Mouse (Mus musculus) hindbrain, embryonic 16.5 days (tissue): ENCODE measurements around the gene Map1s. TPM values are rescaled to one million over a fixed set of nuclear protein-coding genes. Genes with fewer than 3 reads are reported as not detected.

ENCODE experiments used
- ATAC-seq: fragments of 200-750 bp; cut with Nextera tagmentation; 2 replicates; pipeline ENCODE4 v1.8.0; 2017; ENCODE audit warnings: moderate TSS enrichment, moderate library complexity
- H3K27ac ChIP-seq: fragments of 300-500 bp; sonication (generic); 2 replicates; pipeline ENCODE4 v1.5.1; 2014; ENCODE audit warnings: low read depth, mild to moderate bottlenecking, control low read depth, low read length, moderate library complexity
- H3K27me3 ChIP-seq: fragments of 300-500 bp; sonication (generic); replicated peaks from 2 replicates; pipeline ENCODE4 v1.6.1; 2014; ENCODE audit warnings: low read length; ENCODE audit not compliant: control insufficient read depth, insufficient read depth
- H3K36me3 ChIP-seq: fragments of 300-500 bp; sonication (generic); 2 replicates; pipeline ENCODE4 v1.6.1; 2014; ENCODE audit warnings: mild to moderate bottlenecking, low read length, moderate library complexity, mixed read lengths; ENCODE audit not compliant: control insufficient read depth, insufficient read depth
- H3K4me1 ChIP-seq: fragments of 300-500 bp; sonication (generic); 2 replicates; pipeline ENCODE4 v1.6.1; 2014; ENCODE audit warnings: low read depth, low read length; ENCODE audit not compliant: control insufficient read depth, insufficient read depth
- H3K4me2 ChIP-seq: fragments of 300-500 bp; sonication (generic); 2 replicates; pipeline ENCODE4 v1.6.1; 2014; ENCODE audit warnings: mild to moderate bottlenecking, low read length, control low read depth, moderate library complexity
- H3K4me3 ChIP-seq: fragments of 300-500 bp; sonication (generic); 2 replicates; pipeline ENCODE4 v1.5.1; 2014; ENCODE audit warnings: mild to moderate bottlenecking, low read length, control low read depth, moderate library complexity
- H3K9ac ChIP-seq: fragments of 300-500 bp; sonication (generic); 2 replicates; pipeline ENCODE4 v1.6.1; 2014; ENCODE audit warnings: low read depth, mild to moderate bottlenecking, control low read depth, low read length, moderate library complexity
- H3K9me3 ChIP-seq: fragments of 300-500 bp; sonication (generic); 2 replicates; pipeline ENCODE4 v1.6.1; 2014; ENCODE audit warnings: mild to moderate bottlenecking, low read length, moderate library complexity; ENCODE audit not compliant: control insufficient read depth
- WGBS: fragments of 180-500 bp; shearing (Covaris S2); extraction: QIAGEN DNeasy Blood & Tissue Kit; methylation state at CpG from one replicate; pipeline ENCODE4 v1.1.7; 2014; 5-methylcytosine and 5-hydroxymethylcytosine counted together
- polyA plus RNA-seq: library from polyadenylated mRNA; unstranded; fragments of >200 nt; fragmentation: Nextera tagmentation; extraction: Ambion mirVana; gene quantifications from 2 replicates; pipeline ENCODE4 v1.2.1, GENCODE M21; 2015

Map1s gene
- polyA plus RNA-seq, 1 experiment from 2014 or later, result 57.8 TPM

DNA sequence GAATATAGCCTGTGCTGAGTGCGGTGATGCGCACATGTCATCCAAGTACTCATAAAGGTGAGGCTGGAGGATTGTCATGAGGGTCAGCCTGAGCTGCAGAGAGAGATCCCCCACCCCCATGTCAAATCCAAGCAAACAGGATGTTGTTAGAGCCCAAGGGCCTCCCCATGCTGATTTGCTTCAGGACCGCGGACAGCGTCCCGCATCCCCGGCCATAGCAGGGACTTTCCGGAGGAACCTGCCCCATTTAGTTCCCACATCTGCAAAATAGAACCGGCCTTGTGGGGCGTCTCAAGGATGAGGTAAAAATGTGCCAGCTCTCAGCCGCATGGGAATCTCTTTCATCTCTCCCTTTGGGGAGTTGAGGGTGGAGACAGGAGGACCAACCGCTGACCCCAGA, 20.1 kb upstream of the Map1s start:
- Histone ChIP-seq H3K4me1 (no peaks in the 10 kb centered on the region; the same call in 1 of the 2 replicates), H3K27ac (no peak overlapping the region), H3K36me3 (no peaks in the 10 kb centered on the region), H3K9me3 (no peaks in the 10 kb centered on the region), H3K4me2 (no peak overlapping the region), H3K4me3 (no peak overlapping the region), H3K9ac (no peak overlapping the region), H3K27me3 (peaks cover 4% of the 10 kb centered on the region)
- WGBS, result 17% methylated on average over 12 of the region's 12 CpGs
- no peak for ATAC-seq

- H3K36me3 ChIP-seq, result no peaks in the 10 kb centered on the region; the same call in 1 of the 2 replicates
- 5% methylated on average over 15 of the region's 18 CpGs for WGBS
- H3K27me3 ChIP-seq, result peaks cover 24% of the 10 kb centered on the region
- H3K4me1 ChIP-seq, result peaks cover 7% of the 10 kb centered on the region; the same call in 1 of the 2 replicates
- H3K9ac ChIP-seq, result no peak overlapping the region
- no peak overlapping the region for H3K4me2 ChIP-seq
- 0 out of 2 replicates have a peak, but pooled peaks have one; percentile 27 for ATAC-seq
- H3K27ac ChIP-seq, result no peak overlapping the region
- H3K9me3 ChIP-seq, result peaks cover 2% of the 10 kb centered on the region; the same call in 1 of the 2 replicates
- H3K4me3 ChIP-seq, result peak overlapping the region; percentile 12; the same call in 1 of the 2 replicates
Measured at GRCm38 (mm10) chr8:70887669-70888068, 18.1 kb upstream of the Map1s start.

DNA sequence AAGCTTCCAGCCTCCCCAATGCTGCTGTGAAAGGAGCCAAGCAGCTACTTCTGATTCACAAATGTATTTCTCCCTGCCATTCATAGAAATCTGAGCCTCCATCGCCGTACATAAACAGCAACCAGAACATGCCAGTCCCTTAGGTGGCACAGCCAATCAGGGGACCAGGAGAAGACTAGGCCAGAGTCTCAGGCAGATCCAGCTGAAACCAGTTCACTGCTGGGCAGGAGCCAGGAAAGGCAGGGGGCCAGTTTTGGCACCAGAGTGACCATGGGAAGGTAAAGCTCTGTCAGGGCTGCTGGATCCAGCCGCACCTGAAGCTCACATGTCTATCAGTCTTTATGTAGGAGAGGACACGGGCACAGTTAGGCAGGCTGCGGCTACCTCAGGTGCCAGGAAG, 15.1 kb upstream of the Map1s start:
- 89% methylated on average over 5 of the region's 5 CpGs for WGBS
- Histone ChIP-seq H3K4me3 (no peak overlapping the region), H3K27me3 (peaks cover 48% of the 10 kb centered on the region), H3K4me2 (no peak overlapping the region), H3K27ac (no peak overlapping the region), H3K4me1 (peaks cover 9% of the 10 kb centered on the region; the same call in 1 of the 2 replicates), H3K36me3 (peaks cover 24% of the 10 kb centered on the region), H3K9ac (no peak overlapping the region), H3K9me3 (peaks cover 2% of the 10 kb centered on the region; the same call in 1 of the 2 replicates)
- ATAC-seq, result no peak

- Histone ChIP-seq H3K27ac (no peak overlapping the region), H3K36me3 (peaks cover 25% of the 10 kb centered on the region), H3K9me3 (peaks cover 2% of the 10 kb centered on the region; the same call in 1 of the 2 replicates), H3K27me3 (peaks cover 48% of the 10 kb centered on the region), H3K9ac (no peak overlapping the region), H3K4me3 (no peak overlapping the region), H3K4me1 (peaks cover 16% of the 10 kb centered on the region), H3K4me2 (no peak overlapping the region)
- 15% methylated on average over 20 of the region's 21 CpGs for WGBS
- ATAC-seq, result no peak
Measured at GRCm38 (mm10) chr8:70891356-70891755, 14.4 kb upstream of the Map1s start.

- Histone ChIP-seq H3K4me1 (peaks cover 18% of the 10 kb centered on the region), H3K27ac (no peak within 1 kb of the TSS), H3K36me3 (peaks cover 25% of the 10 kb centered on the region), H3K27me3 (peaks cover 48% of the 10 kb centered on the region), H3K9ac (peak within 1 kb of the TSS; percentile 38), H3K9me3 (peaks cover 2% of the 10 kb centered on the region; the same call in 1 of the 2 replicates), H3K4me2 (peak within 1 kb of the TSS; percentile 46), H3K4me3 (peak within 1 kb of the TSS; percentile 24)
- WGBS, result 5% methylated on average over 79 of the region's 80 CpGs
- no peak for ATAC-seq
Measured at GRCm38 (mm10) chr8:70892022-70892895, 13.5 kb upstream of the Map1s start, which contains the start of gene Slc5a5. Gene Slc5a5 (minus strand): TSS chr8:70892757.

DNA sequence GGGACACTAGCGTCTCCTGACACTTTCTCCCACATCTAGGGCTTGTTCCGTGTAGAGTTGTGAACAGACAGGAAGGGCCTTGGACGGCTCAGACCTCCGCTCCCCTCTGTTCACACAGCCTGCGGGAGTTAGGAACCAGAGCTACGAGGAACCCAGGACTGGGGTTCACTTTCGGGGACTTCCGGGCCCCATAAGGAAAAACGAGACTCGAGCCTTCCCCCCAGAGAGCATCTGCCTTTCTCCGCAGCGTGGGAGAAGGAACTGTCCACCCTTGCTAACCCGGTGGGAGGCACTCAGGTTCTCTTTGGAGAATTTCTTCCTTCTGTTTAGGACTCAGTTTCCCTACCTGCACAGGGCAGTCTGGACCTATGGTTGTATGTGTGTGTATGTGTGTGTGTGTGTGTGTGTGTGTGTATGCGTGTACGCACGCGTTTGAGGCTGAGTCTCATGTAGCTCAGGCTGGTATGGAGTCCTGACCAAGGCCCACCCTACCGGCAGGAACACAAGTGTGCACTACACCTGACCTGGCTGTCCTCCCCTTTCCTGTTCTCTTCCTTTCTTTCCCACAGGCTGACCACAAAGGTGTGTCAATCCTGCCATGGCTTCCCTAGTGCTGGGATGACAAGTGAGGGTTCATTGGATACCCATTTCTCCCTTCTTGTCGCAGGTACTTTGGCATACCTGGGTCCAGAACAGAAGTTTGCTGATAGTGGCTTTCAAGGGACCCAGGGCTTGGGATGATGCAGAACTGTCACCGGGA, 12.7 kb upstream of the Map1s start:
- Histone ChIP-seq H3K27me3 (peaks cover 48% of the 10 kb centered on the region), H3K9me3 (peaks cover 2% of the 10 kb centered on the region; the same call in 1 of the 2 replicates), H3K9ac (peak overlapping the region; percentile 38; the same call in 1 of the 2 replicates), H3K36me3 (peaks cover 25% of the 10 kb centered on the region), H3K27ac (no peak overlapping the region), H3K4me2 (peak overlapping the region; percentile 46), H3K4me1 (peaks cover 18% of the 10 kb centered on the region), H3K4me3 (peak overlapping the region; percentile 24)
- no peak for ATAC-seq
- WGBS, result 29% methylated on average over 20 of the region's 20 CpGs

- no peak for ATAC-seq
- no peak overlapping the region for H3K9ac ChIP-seq
- no peak overlapping the region for H3K27ac ChIP-seq
- peaks cover 25% of the 10 kb centered on the region for H3K36me3 ChIP-seq
- peaks cover 2% of the 10 kb centered on the region; the same call in 1 of the 2 replicates for H3K9me3 ChIP-seq
- H3K4me2 ChIP-seq, result no peak overlapping the region
- 30% methylated on average over 12 of the region's 12 CpGs for WGBS
- H3K4me3 ChIP-seq, result no peak overlapping the region
- peaks cover 46% of the 10 kb centered on the region for H3K27me3 ChIP-seq
- peaks cover 18% of the 10 kb centered on the region for H3K4me1 ChIP-seq
Measured at GRCm38 (mm10) chr8:70893656-70894384, 11.9 kb upstream of the Map1s start.

DNA sequence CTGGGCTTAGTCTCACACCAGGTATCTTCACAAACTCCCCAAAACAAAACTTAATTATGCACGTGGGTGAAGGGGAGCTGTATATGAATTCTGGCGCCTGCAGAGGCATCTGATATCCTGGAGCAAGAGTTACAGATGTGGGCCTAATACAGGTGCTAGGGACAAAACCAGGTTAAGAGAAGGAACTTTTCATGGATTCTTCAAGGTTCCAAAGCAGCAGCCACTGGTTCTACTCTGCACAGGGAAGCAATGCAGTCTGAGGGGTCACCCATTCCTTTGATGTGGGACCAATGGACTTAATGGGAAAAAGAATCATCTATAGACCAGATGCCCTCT, 11.4 kb upstream of the Map1s start:
- Histone ChIP-seq H3K27me3 (peaks cover 45% of the 10 kb centered on the region), H3K9ac (no peak overlapping the region), H3K4me3 (no peak overlapping the region), H3K4me2 (no peak overlapping the region), H3K9me3 (peaks cover 2% of the 10 kb centered on the region; the same call in 1 of the 2 replicates), H3K27ac (no peak overlapping the region), H3K36me3 (peaks cover 25% of the 10 kb centered on the region), H3K4me1 (peaks cover 18% of the 10 kb centered on the region)
- ATAC-seq, result no peak
- 56% methylated on average over 2 of the region's 2 CpGs for WGBS
